ENCODE assay signal across 9 mouse cellular contexts in genomic region chr2:58568841-58569645, GRCm38 (mm10). TPM values are rescaled to one million over a fixed set of nuclear protein-coding genes. Genes with fewer than 3 reads are reported as not detected.
DNase-seq lines count a peak whose midpoint lies in the region; ATAC-seq and TF ChIP-seq lines count a peak whose summit lies in the region.
"Had no signal": no experiment of that assay in that cellular context is flagged by ENCODE, and none has a peak within 500 bp of the region (broad histone marks: within the 10 kb centered on the region; RNA-seq: fewer than 3 reads in every experiment).

No protein-coding gene starts in this region.

- intact Hi-C loops in gastrocnemius, adult 2 months (cut with DNase I): loop anchor here (5.0 kb wide), 1 partner anchor 98 kb away; no protein-coding TSS in a partner anchor

- no peak for TF ChIP-seq CTCF in gastrocnemius, adult 2 months (IDR thresholded peaks at IDR 0.05)

- ATAC-seq in neural tube, embryonic 11.5 days (ENCODE audit: insufficient read depth, low FRiP score, low TSS enrichment): no peak
- ATAC-seq in liver, embryonic 13.5 days (ENCODE audit: low read depth): no peak
- no peak for ATAC-seq in stomach, embryonic 16.5 days (ENCODE audit: insufficient read depth, low FRiP score)
- ATAC-seq in monocyte, adult 5-6 weeks (replicated peaks; ENCODE audit: insufficient number of reproducible peaks, low FRiP score, low TSS enrichment, poor library complexity, severe bottlenecking): no peak

- WGBS in neural tube, embryonic 11.5 days: 73% methylated on average over 4 of the region's 4 CpGs
- WGBS in liver, embryonic 13.5 days (ENCODE audit: insufficient replicate concordance): 48% methylated on average over 4 of the region's 4 CpGs
- 67% methylated on average over 4 of the region's 4 CpGs for whole genome bisulfite sequencing in stomach, embryonic 16.5 days

- peak overlapping the region; percentile 50 for H3K4me2 ChIP-seq in neural tube, embryonic 11.5 days (ENCODE audit: low read depth)
- H3K4me2 ChIP-seq in liver, embryonic 13.5 days: peak overlapping the region; percentile 70; the same call in 1 of the 2 replicates
- H3K4me2 ChIP-seq in stomach, embryonic 16.5 days (ENCODE audit: low read depth, low read length): peak overlapping the region; percentile 64

- no peaks in the 10 kb centered on the region for H3K36me3 ChIP-seq in neural tube, embryonic 11.5 days (ENCODE audit: control insufficient read depth, insufficient read depth, low read length)
- no peaks in the 10 kb centered on the region for H3K36me3 ChIP-seq in liver, embryonic 13.5 days
- no peaks in the 10 kb centered on the region for H3K36me3 ChIP-seq in stomach, embryonic 16.5 days (ENCODE audit: control insufficient read depth, insufficient read depth, low read length)

- no peak for DNase-seq in gastrocnemius, adult 2 months
- no peak for DNase-seq in gastrocnemius, postnatal 10 days
- DNase-seq in neural tube, embryonic 11.5 days (ENCODE audit: low spot score): no peak
- DNase-seq in neural tube, embryonic 10.5 days (ENCODE audit: extremely low spot score, low spot score): no peak
- no peak for DNase-seq in liver, embryonic 13.5 days
- no peak for DNase-seq in right cerebral cortex, postnatal 36 days (ENCODE audit: low spot score in 2 of 2)
- DNase-seq: kidney, postnatal 14 days had no signal

- no peaks in the 10 kb centered on the region for H3K9me3 ChIP-seq in neural tube, embryonic 11.5 days (ENCODE audit: control insufficient read depth, low read length)
- H3K9me3 ChIP-seq in liver, embryonic 13.5 days (replicated peaks): no peaks in the 10 kb centered on the region
- H3K9me3 ChIP-seq in stomach, embryonic 16.5 days (replicated peaks; ENCODE audit: control insufficient read depth, low read length): no peaks in the 10 kb centered on the region

- peaks cover 12% of the 10 kb centered on the region; the same call in 1 of the 2 replicates for H3K4me1 ChIP-seq in neural tube, embryonic 11.5 days (ENCODE audit: control insufficient read depth, insufficient read depth, low read length)
- peaks cover 10% of the 10 kb centered on the region; the same call in 1 of the 2 replicates for H3K4me1 ChIP-seq in liver, embryonic 13.5 days (replicated peaks)
- H3K4me1 ChIP-seq in stomach, embryonic 16.5 days (ENCODE audit: control insufficient read depth, insufficient read depth, low read length): peaks cover 28% of the 10 kb centered on the region

- peak overlapping the region; percentile 31; the same call in 1 of the 2 replicates for H3K27ac ChIP-seq in gastrocnemius, adult 2 months
- H3K27ac ChIP-seq in neural tube, embryonic 11.5 days (ENCODE audit: low read depth, low read length): no peak overlapping the region
- H3K27ac ChIP-seq in liver, embryonic 13.5 days: no peak overlapping the region; the same call in 1 of the 2 replicates
- H3K27ac ChIP-seq in stomach, embryonic 16.5 days (ENCODE audit: low read length): peak overlapping the region; percentile 98

- H3K4me3 ChIP-seq in gastrocnemius, adult 2 months: no peak overlapping the region
- no peak overlapping the region for H3K4me3 ChIP-seq in neural tube, embryonic 11.5 days (ENCODE audit: low read depth, low read length)
- H3K4me3 ChIP-seq in liver, embryonic 13.5 days (replicated peaks): no peak overlapping the region
- 0 out of 2 replicates have a peak overlapping the region, but pooled peaks have one; percentile 93 for H3K4me3 ChIP-seq in stomach, embryonic 16.5 days (replicated peaks; ENCODE audit: low read length)

- H3K27me3 ChIP-seq in neural tube, embryonic 11.5 days (ENCODE audit: control insufficient read depth, insufficient read depth, low read length): no peaks in the 10 kb centered on the region
- peaks cover 44% of the 10 kb centered on the region for H3K27me3 ChIP-seq in liver, embryonic 13.5 days
- no peaks in the 10 kb centered on the region for H3K27me3 ChIP-seq in stomach, embryonic 16.5 days (ENCODE audit: control insufficient read depth, insufficient read depth, low read length)

- no peak overlapping the region for H3K9ac ChIP-seq in neural tube, embryonic 11.5 days (ENCODE audit: low read length)
- no peak overlapping the region for H3K9ac ChIP-seq in liver, embryonic 13.5 days
- no peak overlapping the region; the same call in 1 of the 2 replicates for H3K9ac ChIP-seq in stomach, embryonic 16.5 days (ENCODE audit: low read length)

RNA-seq across cellular contexts. Expression of gene Upp2, which starts 1.9 kb away (rescaled TPM):
- total RNA-seq in gastrocnemius, adult 2 months (2021): 1 to 10 TPM; 2.0 to 2.4 TPM
- 1 to 10 TPM; 1.8 to 3.3 TPM for total RNA-seq in gastrocnemius, postnatal 10 days (2021)
- 7.0 and 8.8 TPM in 2 replicates for polyA plus RNA-seq in neural tube, embryonic 11.5 days (2014; fragmentation: Nextera tagmentation; extraction: Ambion mirVana)
- polyA plus RNA-seq in liver, embryonic 13.5 days (2015; fragmentation: Nextera tagmentation; extraction: Ambion mirVana): 1.4 and 1.6 TPM in 2 replicates
- 5.5 and 6.8 TPM in 2 replicates for polyA plus RNA-seq in stomach, embryonic 16.5 days (2015; fragmentation: Nextera tagmentation; extraction: Ambion mirVana)
- total RNA-seq in monocyte, adult 5-6 weeks (2017): 0.97 to 2.3 TPM (median 1.3 TPM) in 3 replicates

RNA-seq across cellular contexts. Expression of gene Acvr1, which starts 2.1 kb away (rescaled TPM):
- 10 to 100 TPM; 17.6 to 23.2 TPM for total RNA-seq in gastrocnemius, adult 2 months (2021)
- 10 to 100 TPM; 23.6 to 31.1 TPM for total RNA-seq in gastrocnemius, postnatal 10 days (2021)
- 6.6 and 7.3 TPM in 2 replicates for polyA plus RNA-seq in neural tube, embryonic 11.5 days (2014; fragmentation: Nextera tagmentation; extraction: Ambion mirVana)
- polyA plus RNA-seq in liver, embryonic 13.5 days (2015; fragmentation: Nextera tagmentation; extraction: Ambion mirVana): 2.7 and 2.8 TPM in 2 replicates
- 5.9 and 6.8 TPM in 2 replicates for polyA plus RNA-seq in stomach, embryonic 16.5 days (2015; fragmentation: Nextera tagmentation; extraction: Ambion mirVana)
- 1.1 to 2.3 TPM (median 2.1 TPM) in 3 replicates for total RNA-seq in monocyte, adult 5-6 weeks (2017)

Comparison
In these comparisons a context has a peak if more than half of its experiments do, and no peak if none do; other contexts are left out.
1. H3K27ac ChIP-seq: peak in gastrocnemius, adult 2 months (single experiment) and stomach, embryonic 16.5 days (single experiment); none in neural tube, embryonic 11.5 days (single experiment) and liver, embryonic 13.5 days (single experiment).
2. Peak in every context shown above with its lines, with median percentiles within 50 percentile points of each other: H3K4me2 ChIP-seq.